Comparison of ENCODE assay signal across 21 mouse cellular contexts in genomic region chr11:82011411-82012193, GRCm38 (mm10). TPM values are rescaled to one million over a fixed set of nuclear protein-coding genes. Genes with fewer than 3 reads are reported as not detected.
A peak's percentile ranks its signal among the peaks of the same experiment; 100 is the strongest.
DNase-seq lines count a peak whose midpoint lies in the region; TF ChIP-seq lines count a peak whose summit lies in the region.
"Had no signal": no experiment of that assay in that cellular context is flagged by ENCODE, and none has a peak within 500 bp of the region (broad histone marks: within the 10 kb centered on the region; RNA-seq: fewer than 3 reads in every experiment).

No protein-coding gene starts in this region.

- H3K4me2 ChIP-seq in myocyte (ENCODE audit: low read depth): peak overlapping the region; percentile 76
- H3K4me2 ChIP-seq: neural tube, embryonic 13.5 days had no signal

- no peaks in the 10 kb centered on the region for H3K27me3 ChIP-seq in myocyte (ENCODE audit: control insufficient read depth, insufficient read depth, insufficient read length)
- H3K27me3 ChIP-seq: neural tube, embryonic 13.5 days had no signal

- no peak overlapping the region for H3ac ChIP-seq in myocyte (ENCODE audit: control insufficient read depth, insufficient read length)

- H3K36me3 ChIP-seq in myocyte (ENCODE audit: control insufficient read depth, insufficient read depth): no peaks in the 10 kb centered on the region
- H3K36me3 ChIP-seq: neural tube, embryonic 13.5 days had no signal

- peak; percentile 61 for DNase-seq in gastrocnemius, adult 18-20 months (ENCODE audit: low spot score)
- no peak for DNase-seq in gastrocnemius, postnatal 4 days (ENCODE audit: low spot score in 2 of 2)
- DNase-seq in right cerebral cortex, adult 18-20 months: peak; percentile 19
- DNase-seq in right cerebral cortex, postnatal 25 days: no peak
- DNase-seq in heart, adult 9 months (ENCODE audit: low spot score in 2 of 2): peak; percentile 65 to 81
- no peak for DNase-seq in frontal cortex, postnatal 14 days (ENCODE audit: low spot score in 2 of 2)
- no peak for DNase-seq in left cerebral cortex, postnatal 14 days (ENCODE audit: low spot score in 2 of 2)
- DNase-seq: adrenal gland, postnatal 10 days; B cell, adult 2 months; kidney, adult 11 months; liver; thymus, adult 2 months had no signal

- no peak overlapping the region for H3K4me3 ChIP-seq in myocyte
- H3K4me3 ChIP-seq: left cerebral cortex, adult 2 months; neural tube, embryonic 13.5 days had no signal

- no peak for TF ChIP-seq POLR2A in myocyte (IDR thresholded peaks at IDR 0.05; ENCODE audit: insufficient read length, low read depth)

- intact Hi-C loops in left cerebral cortex, postnatal 14 days (cut with DNase I): no loop called here

- H3K79me2 ChIP-seq in myocyte (ENCODE audit: control insufficient read depth, insufficient read depth): no peaks in the 10 kb centered on the region

TF ChIP-seq in myocyte, 11 proteins besides CTCF, POLR2A, EP300 and RAD21:
- TF ChIP-seq TCF12 (IDR thresholded peaks at IDR 0.05; ENCODE audit: insufficient read depth, poor library complexity, severe bottlenecking) (peak; percentile 54), CEBPB (IDR thresholded peaks at IDR 0.05; ENCODE audit: insufficient read depth, poor library complexity, severe bottlenecking) (0 out of 2 replicates have a peak, but pooled peaks have one; percentile 7), E2F4 (IDR thresholded peaks at IDR 0.05; ENCODE audit: insufficient read depth) (no peak), SRF (IDR thresholded peaks at IDR 0.05; ENCODE audit: control insufficient read depth, insufficient read length, low read depth) (no peak), MYOD1 (IDR thresholded peaks at IDR 0.05; ENCODE audit: control insufficient read depth in 1 of 3, insufficient read length in 2 of 3, low read depth in 2 of 3) (no peak)
TF ChIP-seq in myocyte: peak in this region for 2.

RNA-seq across cellular contexts. Expression of gene Ccl2, which starts 23.8 kb away (rescaled TPM):
- total RNA-seq in gastrocnemius, adult 18-20 months (2021): 1 to 10 TPM in 1 of 2 experiments, under 1 TPM in 1; 0.48 to 1.5 TPM
- total RNA-seq in gastrocnemius, postnatal 4 days (2021): 10 to 100 TPM in 1 of 2 experiments, 1 to 10 TPM in 1; 4.8 to 10.3 TPM
- polyA plus RNA-seq in myocyte (2012; fragmentation: generic; extraction: Trizol): 5.2 TPM
- total RNA-seq in left cerebral cortex, postnatal 14 days (2021): not detected
- total RNA-seq: left cerebral cortex, adult 2 months had no signal

RNA-seq across cellular contexts. Expression of gene Gm17268, which starts 26.8 kb away (rescaled TPM):
- total RNA-seq in gastrocnemius, adult 18-20 months (2021): not detected
- total RNA-seq in gastrocnemius, postnatal 4 days (2021): not detected
- not detected for polyA plus RNA-seq in myocyte (2012; fragmentation: generic; extraction: Trizol)
- total RNA-seq in left cerebral cortex, postnatal 14 days (2021): not detected
- total RNA-seq: adrenal gland, postnatal 10 days; heart, postnatal 36 days; left cerebral cortex, adult 2 months; MEL had no signal
- polyA plus RNA-seq: cortical plate, adult 2 months; frontal cortex, adult 2 months; macrophage; midbrain, embryonic 16.5 days; neural tube, embryonic 13.5 days; thymus, adult 2 months had no signal

RNA-seq across cellular contexts. Expression of gene Ccl7, which starts 33.9 kb away (rescaled TPM):
- 1 to 10 TPM in 1 of 2 experiments, not detected in 1; 1.2 TPM for total RNA-seq in gastrocnemius, adult 18-20 months (2021)
- total RNA-seq in gastrocnemius, postnatal 4 days (2021): 1 to 10 TPM; 3.7 to 4.2 TPM
- 6.0 TPM for polyA plus RNA-seq in myocyte (2012; fragmentation: generic; extraction: Trizol)
- under 1 TPM in 1 of 2 experiments, not detected in 1; 0.59 TPM for total RNA-seq in left cerebral cortex, postnatal 14 days (2021)
- total RNA-seq: left cerebral cortex, adult 2 months; MEL had no signal

RNA-seq across cellular contexts. Expression of gene Asic2, which starts 43.3 kb away (rescaled TPM):
- total RNA-seq in gastrocnemius, adult 18-20 months (2021): under 1 TPM; 0.11 to 0.31 TPM
- under 1 TPM in 1 of 2 experiments, not detected in 1; 0.10 TPM for total RNA-seq in gastrocnemius, postnatal 4 days (2021)
- polyA plus RNA-seq in myocyte (2012; fragmentation: generic; extraction: Trizol): not detected
- total RNA-seq in left cerebral cortex, postnatal 14 days (2021): 10 to 100 TPM; 94.7 to 97.6 TPM
- total RNA-seq: heart, postnatal 36 days; MEL had no signal
- polyA plus RNA-seq: macrophage had no signal

RNA-seq across cellular contexts. Expression of gene Ccl11, which starts 46.0 kb away (rescaled TPM):
- 10 to 100 TPM; 13.2 to 21.0 TPM for total RNA-seq in gastrocnemius, adult 18-20 months (2021)
- 1 to 10 TPM; 5.4 to 6.6 TPM for total RNA-seq in gastrocnemius, postnatal 4 days (2021)
- not detected for polyA plus RNA-seq in myocyte (2012; fragmentation: generic; extraction: Trizol)
- total RNA-seq in left cerebral cortex, postnatal 14 days (2021): under 1 TPM; 0.42 to 0.55 TPM
- total RNA-seq: MEL had no signal
- polyA plus RNA-seq: cortical plate, adult 2 months; macrophage had no signal

Comparison
In these comparisons a context has a peak if more than half of its experiments do, and no peak if none do; other contexts are left out.
1. DNase-seq: peak in gastrocnemius, adult 18-20 months (single experiment), right cerebral cortex, adult 18-20 months (single experiment) and heart, adult 9 months (2 of 2); none in gastrocnemius, postnatal 4 days (0 of 2), right cerebral cortex, postnatal 25 days (single experiment), frontal cortex, postnatal 14 days (0 of 2) and left cerebral cortex, postnatal 14 days (0 of 2).